Mouse (Mus musculus) liver, embryonic 14.5 days (tissue): ENCODE measurements around the gene Lgals8. TPM values are rescaled to one million over a fixed set of nuclear protein-coding genes. Genes with fewer than 3 reads are reported as not detected.

Experiments used
- ATAC-seq: fragments of 200-750 bp; cut with Nextera tagmentation; 2 replicates; pipeline ENCODE4 v1.8.0; 2017; ENCODE audit warnings: moderate number of reproducible peaks, mild to moderate bottlenecking, moderate library complexity; ENCODE audit not compliant: insufficient read depth
- DNase-seq, 3 experiments: peaks; one replicate each; pipeline ENCODE4 v3.0.0-alpha.2; 2012 to 2013; ENCODE audit warnings: low read depth in 3 of 3, low spot score in 3 of 3
- H3K27ac ChIP-seq: fragments of 300-500 bp; sonication (generic); 2 replicates; pipeline ENCODE4 v1.5.1; 2014; ENCODE audit warnings: moderate library complexity, mild to moderate bottlenecking, control low read depth, inconsistent platforms
- H3K27me3 ChIP-seq: fragments of 300-500 bp; sonication (generic); 2 replicates; pipeline ENCODE4 v1.6.1; 2014; ENCODE audit warnings: mild to moderate bottlenecking, low read length, moderate library complexity; ENCODE audit not compliant: control insufficient read depth, insufficient read depth
- H3K36me3 ChIP-seq: fragments of 300-500 bp; sonication (generic); replicated peaks from 2 replicates; pipeline ENCODE4 v1.6.1; 2014; ENCODE audit warnings: low read depth; ENCODE audit not compliant: control insufficient read depth, insufficient read depth
- H3K4me1 ChIP-seq, 2 experiments: fragments of 200-500 bp in 1 of 2; fragments of 300-500 bp in 1 of 2; sonication (generic) in 1 of 2; replicated peaks; 2 replicates each; pipeline ENCODE4 v1.6.1; 2012 to 2014; ENCODE audit warnings: antibody characterized with exemption in 1 of 2, inconsistent platforms in 1 of 2, low read length in 1 of 2; ENCODE audit not compliant: control insufficient read depth in 2 of 2, insufficient read depth in 2 of 2
- H3K4me2 ChIP-seq: fragments of 300-500 bp; sonication (generic); 2 replicates; pipeline ENCODE4 v1.6.1; 2014; ENCODE audit warnings: low read depth, mild to moderate bottlenecking, control low read depth, moderate library complexity
- H3K4me3 ChIP-seq, 2 experiments: fragments of 200-500 bp in 1 of 2; fragments of 300-500 bp in 1 of 2; sonication (generic) in 1 of 2; 2 replicates each; pipeline ENCODE4 v1.5.1; 2012 to 2014; ENCODE audit warnings: low read depth in 2 of 2, low read length in 2 of 2, mild to moderate bottlenecking in 2 of 2, control low read depth in 1 of 2, inconsistent platforms in 1 of 2, moderate library complexity in 1 of 2; ENCODE audit not compliant: insufficient read depth in 1 of 2
- H3K9ac ChIP-seq: fragments of 300-500 bp; sonication (generic); replicated peaks from 2 replicates; pipeline ENCODE4 v1.6.1; 2014; ENCODE audit warnings: mild to moderate bottlenecking, control low read depth, moderate library complexity
- H3K9me3 ChIP-seq: fragments of 300-500 bp; sonication (generic); 2 replicates; pipeline ENCODE4 v1.6.1; 2016; ENCODE audit warnings: low read length, mixed read lengths; ENCODE audit not compliant: control insufficient read depth
- CTCF ChIP-seq: IDR thresholded peaks from 2 replicates; pipeline ENCODE4 v1.5.1; 2016; ENCODE audit warnings: antibody characterized with exemption, low read depth, control low read depth
- EP300 ChIP-seq: IDR thresholded peaks from 2 replicates; pipeline ENCODE4 v1.6.1; 2016; ENCODE audit warnings: antibody characterized with exemption, low read depth
- WGBS: fragments of 180-500 bp; shearing (Covaris S2); extraction: QIAGEN DNeasy Blood & Tissue Kit; methylation state at CpG from one replicate; pipeline ENCODE4 v1.1.7; 2014; ENCODE audit not compliant: insufficient replicate concordance; 5-methylcytosine and 5-hydroxymethylcytosine counted together
- polyA plus RNA-seq, 2 experiments: library from polyadenylated mRNA; depleted of rRNA in 1 of 2; stranded (reverse) in 1 of 2; unstranded in 1 of 2; fragments of >200 nt; fragmentation: Nextera tagmentation in 1 of 2; extraction: Ambion mirVana in 1 of 2; gene quantifications; 2 replicates each; pipeline versions ENCODE4 v1.2.1 to v1.2.3; 2012 to 2014

Lgals8 gene
- polyA plus RNA-seq, 2 experiments: 12.7 TPM

GRCm38 (mm10) chr13:12503238-12503751 lies 38.6 kb upstream of the Lgals8 start:
- no peaks in the 10 kb centered on the region for H3K9me3 ChIP-seq
- H3K4me3 ChIP-seq: no peak overlapping the region
- ATAC-seq: peak; percentile 47; the same call in 1 of the 2 replicates
- H3K4me2 ChIP-seq: no peak overlapping the region
- TF ChIP-seq CTCF (no peak), EP300 (no peak)
- peaks cover 3 to 14% of the 10 kb centered on the region in 2 experiments; a peak in 2 of 4 replicates for H3K4me1 ChIP-seq
- H3K27me3 ChIP-seq: no peaks in the 10 kb centered on the region
- no peak overlapping the region for H3K27ac ChIP-seq
- no peak for DNase-seq
- H3K9ac ChIP-seq: no peak overlapping the region
- 67% methylated on average over 11 of the region's 11 CpGs for WGBS
- H3K36me3 ChIP-seq: no peaks in the 10 kb centered on the region

- H3K27ac ChIP-seq: no peak overlapping the region
- no peak overlapping the region for H3K9ac ChIP-seq
- no peaks in the 10 kb centered on the region for H3K27me3 ChIP-seq
- H3K36me3 ChIP-seq: no peaks in the 10 kb centered on the region
- WGBS: 13% methylated on average over 4 of the region's 4 CpGs
- peaks cover 3 to 14% of the 10 kb centered on the region in 2 experiments; a peak in 2 of 4 replicates for H3K4me1 ChIP-seq
- DNase-seq (peak; percentile 13 to 49 (median 46)), ATAC-seq (peak; percentile 81)
- H3K4me3 ChIP-seq: no peak overlapping the region
- no peak for TF ChIP-seq CTCF
- 0 out of 2 replicates have a peak, but pooled peaks have one; percentile 15 for TF ChIP-seq EP300
- no peak overlapping the region for H3K4me2 ChIP-seq
- no peaks in the 10 kb centered on the region for H3K9me3 ChIP-seq
Observed at GRCm38 (mm10) chr13:12502665-12503237, 38.0 kb upstream of the Lgals8 start.

GRCm38 (mm10) chr13:12499107-12499506 lies 34.4 kb upstream of the Lgals8 start:
- Histone ChIP-seq H3K36me3 (no peaks in the 10 kb centered on the region), H3K27ac (no peak overlapping the region), H3K27me3 (no peaks in the 10 kb centered on the region), H3K4me1 (peaks cover 0 to 7% of the 10 kb centered on the region in 2 experiments; a peak in 2 of 4 replicates), H3K9ac (no peak overlapping the region), H3K9me3 (no peaks in the 10 kb centered on the region), H3K4me3 (no peak overlapping the region), H3K4me2 (no peak overlapping the region)
- DNase-seq (no peak), ATAC-seq (no peak)
- WGBS: 66% methylated on average over 7 of the region's 7 CpGs
- TF ChIP-seq CTCF (no peak), EP300 (no peak)

- Histone ChIP-seq H3K4me2 (no peak overlapping the region), H3K9me3 (no peaks in the 10 kb centered on the region), H3K27ac (no peak overlapping the region), H3K4me3 (no peak overlapping the region), H3K36me3 (no peaks in the 10 kb centered on the region), H3K9ac (no peak overlapping the region), H3K4me1 (peaks cover 0 to 2% of the 10 kb centered on the region in 2 experiments; a peak in 2 of 4 replicates), H3K27me3 (no peaks in the 10 kb centered on the region)
- ATAC-seq (no peak), DNase-seq (no peak)
- 48% methylated on average over 8 of the region's 8 CpGs for WGBS
- TF ChIP-seq CTCF: no peak
- TF ChIP-seq EP300: no peak
Observed at GRCm38 (mm10) chr13:12497809-12498208, 33.1 kb upstream of the Lgals8 start.

GRCm38 (mm10) chr13:12494750-12495149 lies 30.0 kb upstream of the Lgals8 start:
- WGBS: 78% methylated on average over 9 of the region's 9 CpGs
- Histone ChIP-seq H3K27ac (no peak overlapping the region), H3K27me3 (no peaks in the 10 kb centered on the region), H3K4me3 (no peak overlapping the region), H3K4me2 (no peak overlapping the region), H3K9me3 (no peaks in the 10 kb centered on the region), H3K36me3 (no peaks in the 10 kb centered on the region), H3K9ac (no peak overlapping the region), H3K4me1 (no peaks in the 10 kb centered on the region)
- ATAC-seq (no peak), DNase-seq (no peak)
- TF ChIP-seq CTCF: no peak
- no peak for TF ChIP-seq EP300
